Mouse (Mus musculus) heart, adult 2 months (tissue): ENCODE results near the gene Timm29.

Experiments used
- CTCF ChIP-seq: fragments of 200-600 bp; IDR thresholded peaks from 2 replicates; pipeline ENCODE4 v1.8.1; 2022; ENCODE audit warnings: antibody characterized with exemption, mild to moderate bottlenecking, moderate library complexity
- EP300 ChIP-seq: fragments of 200-500 bp; IDR thresholded peaks from 2 replicates; pipeline ENCODE4 v1.6.1; 2011; ENCODE audit warnings: low read depth, low read length, control low read depth; ENCODE audit not compliant: insufficient read depth

DNA sequence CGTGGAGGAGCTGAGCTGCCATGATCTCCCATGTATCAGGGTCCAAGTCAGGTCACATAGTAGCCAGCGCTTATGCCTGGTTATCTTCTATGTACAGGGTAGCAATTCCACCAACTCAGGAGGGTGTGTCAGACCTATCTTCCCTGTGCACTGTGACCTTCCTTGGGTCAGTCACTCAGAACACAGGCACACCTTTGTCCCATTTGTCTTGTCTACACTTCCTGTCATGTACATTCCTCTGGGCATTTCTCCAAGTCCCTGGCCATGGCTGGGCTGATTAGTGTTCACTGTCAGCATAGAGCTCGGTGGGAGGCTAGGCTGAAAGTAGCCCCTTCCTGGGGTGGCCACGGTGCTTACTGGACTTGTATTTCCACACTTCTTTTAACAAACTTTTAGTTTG lies 34.2 kb upstream of the Timm29 start:
- TF ChIP-seq CTCF: no peak
- TF ChIP-seq EP300: no peak
